Mouse (Mus musculus) CD8-positive naive resting alpha-beta T cell, adult 2 months (primary cell): ENCODE measurements at regions not wholly inside any gene's neighbourhood (a gene's known extent, or its start where the extent isn't known, plus 50 kb on each side); places are given as distances from the start of the nearest gene placed in this dataset.

Source experiments
- DNase-seq, 2 experiments: peaks; one replicate each; pipeline ENCODE4 v3.0.0; 2022; ENCODE audit warnings: low read depth in 2 of 2, low spot score in 2 of 2

DNA sequence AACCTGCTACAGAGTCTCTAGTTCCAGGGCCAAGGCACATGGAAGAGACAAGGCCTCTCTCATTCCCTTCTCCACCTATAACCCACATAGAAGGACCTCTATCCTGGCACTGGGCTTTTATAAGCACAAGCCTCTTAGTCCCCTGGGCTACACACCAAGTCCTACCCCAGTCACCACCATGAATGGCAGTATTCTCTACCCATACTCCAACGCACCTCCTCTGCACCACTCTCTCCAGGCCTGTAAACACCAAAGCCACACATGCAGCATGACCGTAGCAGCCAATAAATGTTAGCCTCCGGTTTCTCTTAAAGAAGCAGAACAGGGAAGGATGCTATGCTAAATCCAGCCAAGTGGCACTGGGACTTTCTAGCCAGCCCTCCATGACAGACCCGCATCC is 252.1 kb upstream of the Zmiz1 start:
- no peak for DNase-seq

DNA sequence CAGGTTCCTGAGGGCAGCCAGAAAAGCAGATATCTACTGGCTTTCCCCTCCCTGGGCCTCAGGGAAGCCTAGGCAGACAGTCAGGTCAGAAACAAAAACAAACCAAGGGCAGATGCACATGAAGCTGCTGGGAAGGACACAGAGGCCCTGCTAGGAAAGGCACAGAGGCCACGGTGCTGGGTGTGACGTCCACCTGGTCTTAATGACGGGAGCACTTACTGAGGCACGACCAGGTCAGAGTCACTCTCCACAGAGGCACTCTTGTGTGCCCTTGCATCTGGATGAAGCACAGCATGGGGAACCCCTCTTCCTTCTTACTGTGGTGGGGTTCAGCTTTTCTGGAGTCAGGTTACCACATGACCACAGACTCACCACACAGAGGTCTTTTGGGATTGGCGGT is 251.6 kb upstream of the Zmiz1 start:
- no peak for DNase-seq

DNA sequence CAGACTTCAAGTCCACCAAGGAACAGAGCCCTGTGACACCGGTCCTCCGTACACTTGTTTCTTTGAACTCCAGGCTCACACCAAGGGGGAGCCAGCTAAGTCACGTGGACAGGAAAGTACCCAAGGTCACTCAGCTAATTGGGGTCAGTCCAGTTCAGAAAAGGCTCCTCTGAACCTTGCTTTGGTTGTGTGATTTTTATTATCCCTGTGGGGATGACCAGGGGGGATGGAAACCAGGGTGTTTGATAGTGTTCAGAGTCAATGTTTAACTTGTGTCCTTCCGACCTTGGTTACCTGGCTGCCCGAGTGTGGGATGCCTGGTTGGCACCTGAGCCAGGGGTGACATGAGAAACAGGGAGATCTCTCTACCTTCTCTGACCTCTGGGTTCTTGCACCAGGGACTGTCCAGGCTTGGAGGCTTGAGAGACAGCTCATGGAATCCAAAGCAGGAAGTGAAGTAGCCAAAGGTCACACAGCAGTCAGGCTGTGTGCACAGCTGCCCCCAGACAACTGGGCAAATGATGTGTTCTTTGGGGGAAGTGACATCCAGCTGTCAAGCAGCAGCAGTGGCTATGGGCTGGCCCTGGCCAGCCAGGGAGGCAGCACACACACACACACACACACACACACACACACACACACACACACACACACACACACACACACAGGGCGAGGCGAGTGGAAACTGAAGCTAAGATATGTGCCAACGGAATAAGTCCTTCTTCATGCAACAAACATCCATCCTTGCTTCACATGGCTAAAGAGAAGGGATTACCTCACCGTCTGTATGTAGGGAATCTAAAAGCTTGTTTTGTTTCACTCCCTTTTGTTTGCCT is 250.5 kb upstream of the Zmiz1 start:
- no peak for DNase-seq

DNA sequence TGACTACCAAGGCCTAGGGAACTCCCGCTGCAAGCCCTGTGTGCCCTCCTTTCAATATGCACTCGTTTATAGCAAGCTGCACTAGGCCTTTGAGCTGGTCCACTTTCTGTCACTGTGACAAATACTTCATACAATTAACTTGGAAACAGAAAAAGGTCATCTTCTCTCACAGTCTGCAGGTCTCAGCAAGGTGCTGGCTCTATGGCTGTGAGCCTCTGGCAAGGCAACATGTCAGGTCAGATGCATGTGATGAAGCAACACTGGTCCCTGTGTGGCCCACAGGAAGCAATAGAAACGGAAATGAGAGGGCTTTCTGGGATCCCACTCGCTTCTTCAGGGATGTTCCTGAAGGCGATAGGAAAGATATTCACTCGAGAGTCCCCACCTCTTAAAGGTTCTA is 245.9 kb upstream of the Zmiz1 start:
- no peak for DNase-seq

DNA sequence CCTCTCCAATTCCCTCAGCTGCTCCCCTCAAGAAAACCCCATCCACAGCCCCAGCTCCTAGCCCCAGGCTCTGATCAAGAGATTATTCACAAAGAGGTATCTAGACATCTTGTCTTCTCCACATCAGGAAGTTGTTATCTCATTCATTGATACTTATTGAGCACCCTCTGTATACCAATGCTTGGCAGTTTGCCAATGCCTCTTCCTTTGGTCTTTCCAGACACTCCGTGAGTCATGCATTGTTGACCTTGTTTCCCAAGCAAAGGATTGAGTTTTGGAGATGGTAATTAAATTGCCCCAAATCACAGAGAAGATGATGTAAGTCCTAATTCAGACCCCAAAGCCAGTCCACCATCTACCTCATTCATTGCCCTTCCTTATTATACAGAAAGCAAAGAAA is 235.9 kb upstream of the Zmiz1 start:
- no peak for DNase-seq

DNA sequence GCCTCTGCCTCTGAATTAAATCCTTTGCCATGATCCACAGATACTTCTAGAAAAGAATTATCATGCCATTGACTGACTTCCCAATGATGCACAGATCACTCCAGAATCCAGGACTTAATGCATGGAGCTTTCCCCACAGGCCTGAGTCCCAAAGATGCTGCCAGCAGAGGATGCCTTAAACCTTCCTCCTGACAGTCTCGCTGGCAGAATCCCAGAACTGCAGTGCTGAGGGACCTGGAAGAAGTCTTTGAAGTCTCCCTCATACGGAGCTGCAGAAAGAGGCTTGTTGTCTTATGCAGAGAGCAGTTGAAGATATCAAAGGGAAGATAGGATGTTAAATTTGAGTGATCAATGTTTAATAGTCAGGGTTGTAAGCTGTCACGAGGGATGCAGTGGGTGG is 233.8 kb upstream of the Zmiz1 start:
- DNase-seq: no peak

DNA sequence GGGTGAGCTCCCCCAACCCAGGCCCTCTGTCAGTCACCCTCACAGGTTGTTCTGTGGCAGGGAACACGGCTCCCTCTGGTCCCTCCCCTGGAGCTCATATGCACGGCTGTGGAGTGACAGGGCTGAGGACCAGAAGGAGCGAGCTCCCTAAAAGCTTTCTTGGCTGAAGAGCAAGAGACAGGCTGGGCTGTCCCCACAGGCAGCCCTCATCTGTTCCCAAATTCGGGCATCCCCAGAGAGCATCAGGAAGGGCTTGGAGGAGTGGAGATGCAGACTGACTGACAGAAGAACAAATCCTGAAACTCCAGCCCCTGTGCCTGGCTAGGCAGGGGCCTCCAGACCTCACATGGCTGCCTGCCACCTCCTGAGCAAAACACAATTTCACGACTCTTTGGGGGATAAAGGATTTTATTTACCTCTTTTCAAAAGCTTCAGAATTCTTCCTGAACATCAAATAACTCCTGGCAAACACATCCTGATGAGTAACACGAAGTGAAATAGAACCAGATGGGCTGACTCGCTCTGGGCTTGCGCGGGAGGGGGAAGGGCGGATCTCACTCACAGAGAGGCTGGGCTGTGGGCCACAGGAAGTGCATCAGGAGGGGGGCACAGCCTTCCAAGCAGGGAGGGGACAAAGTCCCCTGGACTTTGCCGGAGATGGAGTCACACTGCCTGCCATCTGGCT is 232.7 kb upstream of the Zmiz1 start:
- DNase-seq: no peak

DNA sequence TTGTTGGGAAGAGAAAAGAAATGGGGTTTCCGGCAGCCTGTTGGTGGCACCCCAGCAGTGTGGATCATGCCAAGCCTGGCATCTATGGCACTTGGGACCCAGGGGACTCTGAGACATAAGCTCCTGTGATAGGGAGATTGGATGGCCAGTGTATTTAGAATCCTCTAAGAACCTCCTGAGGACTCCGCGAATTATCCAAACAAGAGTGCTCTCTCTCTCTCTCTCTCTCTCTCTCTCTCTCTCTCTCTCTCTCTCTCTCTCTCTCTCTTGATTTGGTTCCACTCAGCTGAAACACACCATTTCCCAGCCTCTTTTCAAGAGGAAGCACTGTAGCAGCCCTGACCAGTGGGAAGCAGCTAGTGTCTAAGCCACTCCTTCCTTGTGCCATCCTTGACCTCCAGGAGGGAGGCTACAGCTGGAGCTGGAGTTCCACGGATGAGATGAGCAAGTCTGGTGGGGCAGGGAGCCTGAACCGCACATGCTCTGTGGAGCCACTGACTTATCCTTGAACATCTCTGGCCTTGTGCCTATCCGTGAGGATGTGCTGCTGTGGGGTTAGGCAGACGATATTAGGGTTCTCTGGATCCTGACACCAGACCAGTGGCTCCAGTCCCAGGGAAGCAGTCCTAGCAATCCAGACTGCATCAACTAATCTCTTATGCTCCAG is 232.0 kb upstream of the Zmiz1 start:
- DNase-seq: no peak

DNA sequence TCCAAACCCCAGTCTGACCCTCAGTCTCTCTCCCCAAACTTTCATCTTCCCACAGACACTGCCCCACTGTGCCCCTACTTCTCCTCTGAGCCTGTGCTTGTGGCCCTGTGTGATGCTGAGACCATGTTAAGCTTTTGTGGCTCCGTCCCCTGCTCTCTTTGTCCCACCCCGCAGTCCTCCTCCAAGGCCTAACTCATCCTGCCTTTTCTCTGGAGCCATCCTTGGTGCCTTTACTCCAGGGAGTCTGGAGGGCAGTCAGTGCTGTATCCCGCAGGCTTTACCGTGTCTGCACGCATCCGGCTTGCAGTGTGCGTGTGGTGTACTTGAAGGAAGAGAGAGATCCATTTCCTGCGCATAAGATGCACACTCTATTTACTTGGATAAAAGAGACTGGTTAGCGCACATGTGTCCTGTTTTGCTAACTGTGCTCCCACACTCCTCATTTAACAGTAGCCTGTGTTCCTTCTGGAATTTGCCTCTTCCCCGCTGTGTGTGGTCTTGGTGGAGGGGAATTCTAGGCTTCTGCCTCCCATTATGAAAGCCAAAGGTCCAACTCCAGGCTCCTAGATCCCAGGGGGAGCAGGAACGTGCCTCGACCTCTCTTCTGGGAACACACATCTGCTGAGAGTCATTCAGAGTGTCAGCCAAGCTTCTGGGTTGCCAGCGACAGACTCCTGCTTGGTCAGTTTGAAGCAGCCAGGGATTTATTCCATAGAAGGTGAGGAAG is 230.5 kb upstream of the Zmiz1 start:
- DNase-seq: no peak

DNA sequence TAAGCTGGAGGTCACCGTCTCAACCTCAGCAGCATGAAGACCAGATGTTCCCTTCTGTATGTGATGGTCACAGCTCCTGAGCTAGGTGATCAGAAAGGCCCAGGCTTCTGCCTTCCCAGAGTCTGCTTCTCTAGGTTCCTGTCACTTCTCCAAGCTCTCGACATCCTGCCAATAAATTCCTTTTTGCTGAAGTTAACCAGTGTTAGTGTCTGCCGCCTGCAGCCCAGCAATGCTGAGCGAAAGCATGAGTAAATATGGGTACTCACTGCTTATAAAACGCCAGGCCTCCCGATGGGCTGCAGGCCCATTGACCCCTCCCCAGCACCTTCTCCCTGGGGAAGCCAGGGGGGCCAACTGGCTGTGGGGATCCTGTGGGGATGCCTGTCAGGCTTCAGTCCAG is 229.4 kb upstream of the Zmiz1 start:
- DNase-seq: no peak

DNA sequence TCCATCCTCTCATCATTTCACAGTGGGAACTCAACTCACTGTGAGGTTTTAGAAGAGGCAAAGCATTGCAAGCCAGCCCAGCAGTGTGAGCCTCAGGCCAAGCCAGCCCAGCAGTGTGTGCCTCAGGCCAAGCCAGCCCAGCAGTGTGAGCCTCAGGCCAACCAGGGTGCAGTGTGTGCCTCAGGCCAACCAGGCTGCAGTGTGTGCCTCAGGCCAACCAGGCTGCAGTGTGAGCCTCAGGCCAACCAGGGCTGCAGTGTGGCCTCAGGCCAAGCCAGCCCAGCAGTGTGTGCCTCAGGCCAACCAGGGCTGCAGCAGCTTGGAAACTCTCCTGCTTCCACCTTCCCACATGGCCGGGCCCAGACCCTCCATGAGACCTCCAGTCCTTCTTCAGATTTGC is 227.1 kb upstream of the Zmiz1 start:
- no peak for DNase-seq

DNA sequence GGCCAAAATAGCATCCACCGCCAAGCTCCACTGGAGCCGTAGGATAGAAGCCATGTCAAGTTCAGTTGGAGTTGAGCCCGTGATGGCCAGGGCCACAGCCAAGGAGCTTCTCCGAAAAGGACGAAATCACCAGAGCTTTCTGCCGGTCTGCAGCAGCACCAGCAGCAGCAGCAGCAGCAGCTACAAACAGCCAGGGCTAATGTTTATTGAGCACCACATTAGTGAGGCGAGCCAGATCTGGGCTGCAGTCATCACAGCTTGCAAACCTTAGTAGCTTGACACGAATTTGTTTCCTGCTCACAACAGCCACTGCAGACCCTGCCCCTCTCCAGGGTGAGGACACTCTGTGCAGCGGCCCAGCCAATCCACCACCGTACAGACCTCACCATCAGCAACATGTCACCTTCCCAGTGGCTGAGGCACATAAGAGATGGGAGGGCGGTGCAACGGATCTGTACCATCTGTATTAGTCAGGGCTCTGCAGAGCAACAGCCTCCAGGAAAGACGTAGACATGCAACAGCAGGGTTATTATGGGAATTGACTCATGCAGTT is 222.5 kb upstream of the Zmiz1 start:
- no peak for DNase-seq

DNA sequence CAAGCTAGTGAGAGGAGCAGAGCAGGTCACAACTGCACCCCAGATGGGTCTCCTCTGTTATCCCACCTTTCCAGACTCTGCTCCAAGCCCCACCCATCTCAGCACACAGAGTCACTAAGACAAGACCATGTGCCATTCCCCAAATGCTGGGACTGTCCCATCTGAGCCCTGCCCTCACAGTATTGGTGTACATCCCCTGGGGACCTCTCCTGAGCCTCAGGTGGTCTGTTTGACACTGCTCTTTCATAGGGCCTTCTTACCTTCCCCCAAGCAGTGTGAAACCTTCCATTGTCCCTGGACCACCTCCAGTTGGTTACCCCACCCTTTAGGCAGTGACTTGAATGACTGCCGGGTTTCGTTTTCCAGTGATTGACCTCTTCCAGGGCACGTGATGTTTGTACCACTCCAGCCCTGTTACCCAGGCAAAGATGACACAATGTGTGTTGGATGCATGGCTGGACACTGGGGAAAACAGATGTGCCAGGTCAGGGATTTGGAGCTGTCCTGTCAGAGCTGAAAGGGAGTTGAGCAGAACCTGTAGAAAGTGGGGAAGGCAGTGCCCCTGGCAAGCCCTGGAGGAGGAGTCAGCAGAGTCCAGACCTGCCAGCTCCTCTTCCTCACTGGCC is 219.5 kb upstream of the Zmiz1 start:
- DNase-seq: no peak

DNA sequence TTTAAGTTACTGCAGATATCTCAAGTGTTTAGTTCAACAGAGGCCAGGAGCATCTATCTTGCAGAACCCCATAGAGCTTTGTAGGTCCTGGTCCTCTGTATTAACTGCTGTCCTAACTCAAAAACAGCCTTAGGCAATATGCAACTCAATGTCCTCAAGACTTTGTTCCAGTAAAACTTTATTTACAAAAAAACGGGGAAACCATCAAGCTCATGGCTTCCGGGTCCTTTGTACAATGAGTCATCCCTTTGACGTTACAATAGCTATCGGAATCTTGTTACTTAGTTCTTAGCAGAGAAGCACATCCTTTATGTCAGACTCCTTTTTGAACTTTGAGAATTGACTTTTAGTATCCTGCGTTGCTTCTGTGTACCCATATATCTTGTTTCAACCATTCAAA is 216.2 kb upstream of the Zmiz1 start:
- no peak for DNase-seq

DNA sequence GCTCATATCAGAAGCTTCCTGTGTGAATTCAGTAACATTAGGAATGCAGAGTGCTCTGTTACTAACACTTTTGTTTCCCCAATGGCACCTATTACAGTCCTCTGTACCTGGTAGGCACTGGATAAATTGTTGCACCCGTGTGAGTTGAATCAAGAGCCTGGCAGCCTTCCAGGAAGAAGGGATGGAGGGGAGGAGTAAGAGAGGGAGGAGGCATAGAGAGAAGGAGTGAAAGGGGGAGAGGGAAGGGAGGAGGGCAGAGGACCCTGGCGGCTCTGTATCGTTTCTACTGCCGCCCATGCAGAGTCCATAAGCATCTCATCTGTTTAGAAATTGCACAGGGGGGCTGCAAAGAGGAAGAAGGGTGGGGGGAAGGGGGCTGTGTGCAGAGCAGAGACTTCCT is 215.7 kb upstream of the Zmiz1 start:
- no peak for DNase-seq

DNA sequence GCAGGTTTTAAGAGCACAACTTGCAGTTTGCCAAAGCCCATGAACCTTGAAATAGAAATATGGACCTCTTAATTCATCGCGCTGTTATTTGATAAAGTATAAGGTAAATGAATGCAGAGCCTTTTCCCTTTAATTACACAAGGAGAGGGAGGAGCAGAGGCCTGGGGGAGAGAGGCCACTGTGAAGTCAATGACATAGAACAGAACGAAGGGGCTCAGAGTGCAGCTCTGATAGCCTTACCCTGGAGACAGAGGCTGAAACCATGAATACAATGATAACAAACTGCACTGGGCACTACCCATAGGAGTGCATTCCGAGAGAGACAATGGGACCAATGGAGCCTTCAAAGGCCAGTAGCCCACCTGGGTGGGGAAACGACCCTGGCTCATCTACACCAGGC is 215.3 kb upstream of the Zmiz1 start:
- no peak for DNase-seq

DNA sequence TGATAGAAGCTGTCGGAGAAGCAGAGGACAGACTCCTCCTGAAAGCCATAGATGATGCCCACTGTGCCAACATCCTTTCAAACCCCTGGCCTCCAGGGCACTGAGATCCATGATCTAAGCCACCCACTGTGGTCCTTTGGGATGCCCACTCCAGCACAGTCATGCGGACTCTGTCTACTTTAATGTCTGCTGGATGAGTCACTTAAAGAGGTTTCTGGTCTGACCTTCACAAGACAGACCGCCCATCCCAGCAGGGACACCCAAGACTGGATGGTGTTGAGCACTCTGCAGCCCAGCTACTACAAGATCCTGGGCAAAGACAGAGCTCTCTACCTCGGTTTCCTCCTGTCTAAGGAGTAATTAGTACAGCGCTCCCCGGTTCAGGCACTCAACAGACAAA is 214.1 kb upstream of the Zmiz1 start:
- no peak for DNase-seq

DNA sequence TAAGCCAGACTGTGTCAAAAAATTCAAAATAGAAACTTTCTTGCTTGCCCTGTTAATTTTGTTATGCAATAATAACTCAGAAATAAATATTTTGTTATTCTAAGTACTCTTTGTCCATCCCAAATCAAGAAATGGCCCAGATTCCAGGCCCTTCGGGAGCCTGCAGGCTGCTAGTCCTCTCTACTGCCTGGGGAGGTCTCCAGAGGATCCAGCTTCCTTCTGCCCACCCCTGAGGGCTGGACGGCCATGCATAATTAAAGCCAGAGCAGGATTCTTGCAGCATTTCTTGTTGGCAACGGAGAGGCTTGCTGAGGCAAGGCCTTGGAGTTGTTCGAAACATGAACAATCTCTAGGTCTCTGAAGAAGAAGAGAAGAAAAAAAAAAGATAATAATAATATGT is 213.3 kb upstream of the Zmiz1 start:
- DNase-seq: no peak

DNA sequence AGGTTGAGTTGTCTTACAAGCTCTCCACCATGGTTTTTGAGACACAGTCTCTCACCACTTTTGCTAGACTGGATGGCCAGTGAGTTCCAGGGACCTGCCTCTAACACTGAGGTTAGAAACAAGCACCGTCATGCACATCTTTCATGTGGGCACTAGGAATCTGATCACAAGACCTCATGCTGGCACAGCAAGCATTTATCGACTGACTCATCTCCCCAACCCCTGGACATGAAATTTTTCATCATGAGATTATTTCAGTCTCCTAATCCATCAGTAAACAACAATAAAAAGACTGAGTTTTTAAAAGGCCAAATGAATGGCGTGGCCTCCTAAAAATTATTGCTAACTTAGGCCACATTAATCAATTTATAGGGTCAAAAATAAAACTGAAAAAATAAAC is 210.0 kb upstream of the Zmiz1 start:
- no peak for DNase-seq

DNA sequence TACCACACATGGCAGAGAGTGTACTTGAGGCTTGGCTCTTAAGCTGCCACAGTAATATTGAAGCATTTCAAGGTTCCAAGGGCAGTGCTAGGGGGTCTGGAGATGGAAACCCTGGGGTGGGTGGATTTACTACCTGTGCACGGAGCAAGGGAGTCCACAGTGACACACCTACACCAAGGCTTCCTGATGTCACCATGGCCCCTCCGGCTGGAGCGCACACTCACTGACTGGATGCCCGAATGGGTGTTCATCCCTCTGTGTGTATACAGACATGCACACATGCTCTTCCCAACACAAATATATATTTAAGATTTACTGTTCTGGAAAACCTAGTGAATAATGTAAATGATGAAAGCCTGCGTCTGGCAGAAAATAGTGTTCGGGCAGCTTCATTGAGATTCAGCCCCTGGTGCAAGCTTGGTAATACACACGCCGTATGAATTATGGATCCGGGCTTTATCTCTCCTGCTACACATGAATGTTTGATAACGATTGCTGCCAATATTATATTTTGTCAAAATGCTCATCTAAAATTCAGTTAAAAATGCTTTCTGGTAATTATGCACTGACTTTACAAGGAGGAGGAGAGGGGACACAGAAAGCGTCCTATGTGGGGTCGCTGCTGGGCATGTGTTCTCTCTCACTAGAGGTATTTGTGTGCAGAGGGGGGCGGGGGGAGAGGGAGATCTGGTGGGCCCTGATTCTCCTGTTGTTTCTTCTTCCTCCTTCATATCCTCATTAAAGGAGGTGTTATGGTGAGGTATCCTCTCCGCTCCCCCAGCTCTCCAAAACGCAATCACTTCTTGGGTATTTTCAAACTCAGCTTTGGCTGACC is 205.8 kb upstream of the Zmiz1 start:
- DNase-seq: no peak
